Mouse (Mus musculus) inflammation-experienced regulatory T-cells, adult 6 months (primary cell): ENCODE data around the gene Mfsd12. TPM values are rescaled to one million over a fixed set of nuclear protein-coding genes. Genes with fewer than 3 reads are reported as not detected.

Experiments
- ATAC-seq: one replicate; pipeline ENCODE4 v1.8.0; 2017
- polyA plus RNA-seq, 3 experiments: library from polyadenylated mRNA; unstranded; fragments of 100-300 nt; shearing (Covaris generic); gene quantifications; one replicate each; pipeline ENCODE4 v1.2.1; 2017

Mfsd12 gene
- polyA plus RNA-seq, 3 experiments from 2014 or later = 1.6 to 2.1 (median 1.9) TPM

GRCm38 (mm10) chr10:81383802-81384604, 26.7 kb downstream of the Mfsd12 start, which contains the start of the genes Dohh and Gm48551:
Gene Dohh, plus strand, starts transcription at chr10:81384428.
Gene Gm48551, plus strand, starts transcription at chr10:81384466.
- peak; percentile 94 for ATAC-seq

GRCm38 (mm10) chr10:81384605-81384982, 27.3 kb downstream of the Mfsd12 start:
- no peak for ATAC-seq

GRCm38 (mm10) chr10:81385603-81386306, 28.5 kb downstream of the Mfsd12 start:
- ATAC-seq = no peak

GRCm38 (mm10) chr10:81387716-81388115, 30.4 kb downstream of the Mfsd12 start:
- no peak for ATAC-seq

- no peak for ATAC-seq
Observed at GRCm38 (mm10) chr10:81388505-81389055, 31.3 kb downstream of the Mfsd12 start, which contains the start of gene Gm48552. Gene Gm48552, plus strand, starts transcription at chr10:81389005.

GRCm38 (mm10) chr10:81389373-81389772, 32.1 kb downstream of the Mfsd12 start:
- ATAC-seq = no peak

GRCm38 (mm10) chr10:81389801-81390677, 32.7 kb downstream of the Mfsd12 start:
- peak; percentile 68 for ATAC-seq

- ATAC-seq = no peak
Observed at GRCm38 (mm10) chr10:81390678-81390965, 33.3 kb downstream of the Mfsd12 start.

GRCm38 (mm10) chr10:81392270-81392669, 35.0 kb downstream of the Mfsd12 start:
- ATAC-seq = no peak

GRCm38 (mm10) chr10:81392781-81393185, 35.5 kb downstream of the Mfsd12 start, which contains the start of gene Smim24:
Gene Smim24, plus strand, starts transcription at chr10:81393051.
- ATAC-seq = no peak

- ATAC-seq = no peak
Observed at GRCm38 (mm10) chr10:81393456-81394063, 36.3 kb downstream of the Mfsd12 start.

GRCm38 (mm10) chr10:81395127-81395526, 37.8 kb downstream of the Mfsd12 start:
- ATAC-seq = peak; percentile 54

GRCm38 (mm10) chr10:81395865-81396264, 38.6 kb downstream of the Mfsd12 start:
- ATAC-seq = no peak

- no peak for ATAC-seq
Observed at GRCm38 (mm10) chr10:81396749-81397148, 39.5 kb downstream of the Mfsd12 start.

GRCm38 (mm10) chr10:81399296-81399695, 42.0 kb downstream of the Mfsd12 start:
- no peak for ATAC-seq

- no peak for ATAC-seq
Observed at GRCm38 (mm10) chr10:81399798-81400308, 42.6 kb downstream of the Mfsd12 start.

GRCm38 (mm10) chr10:81400371-81401204, 43.3 kb downstream of the Mfsd12 start:
- no peak for ATAC-seq

GRCm38 (mm10) chr10:81401205-81401520, 43.9 kb downstream of the Mfsd12 start:
- ATAC-seq = no peak

- ATAC-seq = peak; percentile 56
Observed at GRCm38 (mm10) chr10:81401521-81402226, 44.4 kb downstream of the Mfsd12 start.

- no peak for ATAC-seq
Observed at GRCm38 (mm10) chr10:81402227-81402765, 45.0 kb downstream of the Mfsd12 start.
